Mouse (Mus musculus) forebrain, embryonic 11.5 days (tissue): Measurements from ENCODE around the gene Bmx. TPM values are rescaled to one million over a fixed set of nuclear protein-coding genes. Genes with fewer than 3 reads are reported as not detected.

Experiments
- ATAC-seq: fragments of 200-750 bp; cut with Nextera tagmentation; replicated peaks from 2 replicates; pipeline ENCODE4 v1.8.0; 2017; ENCODE audit warnings: moderate TSS enrichment; ENCODE audit not compliant: low FRiP score
- DNase-seq: peaks from one replicate; pipeline ENCODE4 v3.0.0-alpha.2; 2017; ENCODE audit warnings: low spot score
- H3K27ac ChIP-seq: fragments of 300-500 bp; sonication (generic); 2 replicates; pipeline ENCODE4 v1.5.1; 2014; ENCODE audit warnings: low read depth, low read length
- H3K27me3 ChIP-seq: fragments of 300-500 bp; sonication (generic); 2 replicates; pipeline ENCODE4 v1.6.1; 2014; ENCODE audit warnings: mild to moderate bottlenecking, low read length, mixed read lengths; ENCODE audit not compliant: control insufficient read depth, insufficient read depth
- H3K36me3 ChIP-seq: fragments of 300-500 bp; sonication (generic); 2 replicates; pipeline ENCODE4 v1.6.1; 2014; ENCODE audit warnings: mild to moderate bottlenecking, low read length, moderate library complexity, mixed read lengths; ENCODE audit not compliant: control insufficient read depth, insufficient read depth
- H3K4me1 ChIP-seq: fragments of 300-500 bp; sonication (generic); replicated peaks from 2 replicates; pipeline ENCODE4 v1.6.1; 2014; ENCODE audit warnings: low read length, mixed read lengths; ENCODE audit not compliant: control insufficient read depth, insufficient read depth
- H3K4me2 ChIP-seq: fragments of 300-500 bp; sonication (generic); 2 replicates; pipeline ENCODE4 v1.6.1; 2014; ENCODE audit warnings: low read depth, mild to moderate bottlenecking, low read length, moderate library complexity, mixed read lengths; ENCODE audit not compliant: severe bottlenecking
- H3K4me3 ChIP-seq: fragments of 300-500 bp; sonication (generic); 2 replicates; pipeline ENCODE4 v1.5.1; 2014; ENCODE audit warnings: low read depth, low read length
- H3K9ac ChIP-seq: fragments of 300-500 bp; sonication (generic); 2 replicates; pipeline ENCODE4 v1.6.1; 2014; ENCODE audit warnings: low read length
- H3K9me3 ChIP-seq: fragments of 300-500 bp; sonication (generic); 2 replicates; pipeline ENCODE4 v1.6.1; 2016; ENCODE audit warnings: low read length, mixed read lengths; ENCODE audit not compliant: control insufficient read depth
- WGBS: fragments of 180-500 bp; shearing (Covaris S2); extraction: QIAGEN DNeasy Blood & Tissue Kit; methylation state at CpG from one replicate; pipeline ENCODE4 v1.1.7; 2014; 5-methylcytosine and 5-hydroxymethylcytosine counted together
- polyA plus RNA-seq: library from polyadenylated mRNA; unstranded; fragments of >200 nt; fragmentation: Nextera tagmentation; extraction: Ambion mirVana; gene quantifications from 2 replicates; pipeline ENCODE4 v1.2.1, GENCODE M21; 2014

Gene Bmx
- polyA plus RNA-seq, 1 experiment from 2014 or later = 0.28 TPM

GRCm38 (mm10) chrX:164264861-164265260, 6.9 kb upstream of the Bmx start:
- H3K36me3 ChIP-seq = no peaks in the 10 kb centered on the region
- no peak for DNase-seq
- H3K4me2 ChIP-seq = no peak overlapping the region
- WGBS = 55% methylated on average over 1 of the region's 1 CpGs
- no peak overlapping the region for H3K9ac ChIP-seq
- H3K4me3 ChIP-seq = no peak overlapping the region
- no peaks in the 10 kb centered on the region for H3K4me1 ChIP-seq
- no peaks in the 10 kb centered on the region for H3K9me3 ChIP-seq
- H3K27me3 ChIP-seq = peaks cover 4% of the 10 kb centered on the region; the same call in 1 of the 2 replicates
- no peak overlapping the region for H3K27ac ChIP-seq
- ATAC-seq = peak; percentile 71

- Histone ChIP-seq H3K9ac (no peak overlapping the region), H3K4me1 (no peaks in the 10 kb centered on the region), H3K36me3 (no peaks in the 10 kb centered on the region), H3K9me3 (no peaks in the 10 kb centered on the region), H3K4me3 (no peak overlapping the region), H3K27me3 (peaks cover 6% of the 10 kb centered on the region; the same call in 1 of the 2 replicates), H3K27ac (no peak overlapping the region), H3K4me2 (no peak overlapping the region)
- WGBS = 30% methylated on average over 2 of the region's 2 CpGs
- no peak for ATAC-seq
- DNase-seq = no peak
Observed at GRCm38 (mm10) chrX:164262286-164262685, 4.3 kb upstream of the Bmx start.

GRCm38 (mm10) chrX:164258662-164259061, 669 bp upstream of the Bmx start:
- no peak overlapping the region for H3K4me2 ChIP-seq
- no peak overlapping the region for H3K27ac ChIP-seq
- H3K4me1 ChIP-seq = no peaks in the 10 kb centered on the region
- 92% methylated on average over 5 of the region's 5 CpGs for WGBS
- H3K27me3 ChIP-seq = peaks cover 7% of the 10 kb centered on the region; the same call in 1 of the 2 replicates
- H3K9me3 ChIP-seq = no peaks in the 10 kb centered on the region
- ATAC-seq (no peak), DNase-seq (no peak)
- no peak overlapping the region for H3K9ac ChIP-seq
- H3K4me3 ChIP-seq = no peak overlapping the region
- H3K36me3 ChIP-seq = no peaks in the 10 kb centered on the region

- H3K27me3 ChIP-seq = peaks cover 5% of the 10 kb centered on the region; the same call in 1 of the 2 replicates
- no peak for ATAC-seq
Observed at GRCm38 (mm10) chrX:164256527-164256926, 1.5 kb downstream of the Bmx start.

GRCm38 (mm10) chrX:164246722-164247121, 11.3 kb downstream of the Bmx start:
- DNase-seq = no peak
- Histone ChIP-seq H3K9me3 (no peaks in the 10 kb centered on the region), H3K4me3 (no peak overlapping the region), H3K27me3 (peaks cover 7% of the 10 kb centered on the region; the same call in 1 of the 2 replicates), H3K27ac (no peak overlapping the region), H3K4me1 (no peaks in the 10 kb centered on the region), H3K36me3 (no peaks in the 10 kb centered on the region), H3K4me2 (no peak overlapping the region), H3K9ac (no peak overlapping the region)
- no peak for ATAC-seq
- WGBS = 59% methylated on average over 2 of the region's 2 CpGs

More at GRCm38 (mm10) chrX:164256527-164256926, 1.5 kb downstream of the Bmx start:
- DNase-seq = no peak
- Histone ChIP-seq H3K36me3 (no peaks in the 10 kb centered on the region), H3K4me2 (no peak overlapping the region), H3K9me3 (no peaks in the 10 kb centered on the region), H3K27ac (no peak overlapping the region), H3K4me1 (no peaks in the 10 kb centered on the region), H3K9ac (no peak overlapping the region), H3K4me3 (no peak overlapping the region)
- 83% methylated on average over 3 of the region's 3 CpGs for WGBS

GRCm38 (mm10) chrX:164245714-164246113, 12.3 kb downstream of the Bmx start:
- Histone ChIP-seq H3K9ac (no peak overlapping the region), H3K9me3 (no peaks in the 10 kb centered on the region), H3K4me2 (0 out of 2 replicates have a peak overlapping the region, but pooled peaks have one; percentile 18), H3K36me3 (no peaks in the 10 kb centered on the region), H3K27me3 (peaks cover 5% of the 10 kb centered on the region; the same call in 1 of the 2 replicates), H3K27ac (no peak overlapping the region), H3K4me1 (no peaks in the 10 kb centered on the region), H3K4me3 (no peak overlapping the region)
- ATAC-seq (peak; percentile 78), DNase-seq (peak; percentile 53)
- WGBS = 15% methylated on average over 5 of the region's 5 CpGs

GRCm38 (mm10) chrX:164233380-164233779, 24.6 kb downstream of the Bmx start:
- no peak for ATAC-seq
- H3K4me2 ChIP-seq = no peak overlapping the region
- no peak overlapping the region for H3K27ac ChIP-seq
- H3K4me1 ChIP-seq = no peaks in the 10 kb centered on the region
- no peak overlapping the region for H3K4me3 ChIP-seq
- H3K27me3 ChIP-seq = no peaks in the 10 kb centered on the region; the same call in 1 of the 2 replicates
- DNase-seq = no peak
- H3K36me3 ChIP-seq = no peaks in the 10 kb centered on the region
- H3K9ac ChIP-seq = no peak overlapping the region
- H3K9me3 ChIP-seq = no peaks in the 10 kb centered on the region
- 72% methylated on average over 8 of the region's 8 CpGs for WGBS

- H3K27me3 ChIP-seq = no peaks in the 10 kb centered on the region
- WGBS = 68% methylated on average over 2 of the region's 2 CpGs
Observed at GRCm38 (mm10) chrX:164221989-164222388, 36.0 kb downstream of the Bmx start.

GRCm38 (mm10) chrX:164200547-164200946, 57.4 kb downstream of the Bmx start:
- Histone ChIP-seq H3K27me3 (no peaks in the 10 kb centered on the region), H3K9me3 (no peaks in the 10 kb centered on the region), H3K4me1 (no peaks in the 10 kb centered on the region), H3K4me3 (no peak overlapping the region), H3K27ac (no peak overlapping the region), H3K9ac (no peak overlapping the region), H3K36me3 (no peaks in the 10 kb centered on the region), H3K4me2 (no peak overlapping the region)
- 80% methylated on average over 5 of the region's 5 CpGs for WGBS
- DNase-seq (no peak), ATAC-seq (no peak)

More at GRCm38 (mm10) chrX:164221989-164222388, 36.0 kb downstream of the Bmx start:
- Histone ChIP-seq H3K4me2 (no peak overlapping the region), H3K27ac (no peak overlapping the region), H3K36me3 (no peaks in the 10 kb centered on the region), H3K9me3 (no peaks in the 10 kb centered on the region), H3K4me3 (no peak overlapping the region), H3K9ac (no peak overlapping the region), H3K4me1 (no peaks in the 10 kb centered on the region)
- peak; percentile 47 for DNase-seq
- no peak for ATAC-seq
